Mouse (Mus musculus) small intestine, adult 2 months (tissue): ENCODE measurements around the gene Atp1b4. TPM values are rescaled to one million over a fixed set of nuclear protein-coding genes. Genes with fewer than 3 reads are reported as not detected.
"Not testable (repeated sequence)": the region's sequence is repeated elsewhere in the genome, so short reads cannot be mapped to it uniquely, and the experiment has no call there.

Experiments used
- H3K27ac ChIP-seq: fragments of 200-500 bp; 2 replicates; pipeline ENCODE4 v1.5.1; 2012; ENCODE audit warnings: low read depth, low read length, control low read depth, inconsistent platforms; ENCODE audit not compliant: insufficient read depth
- H3K27me3 ChIP-seq: fragments of 200-500 bp; 2 replicates; pipeline ENCODE4 v1.6.1; 2012; ENCODE audit warnings: mild to moderate bottlenecking, moderate library complexity, low read length, inconsistent platforms; ENCODE audit not compliant: control insufficient read depth, insufficient read depth
- H3K36me3 ChIP-seq: fragments of 200-500 bp; 2 replicates; pipeline ENCODE4 v1.6.1; 2012; ENCODE audit warnings: mild to moderate bottlenecking, low read length, control low read depth, inconsistent platforms; ENCODE audit not compliant: control insufficient read depth, insufficient read depth
- H3K4me1 ChIP-seq: fragments of 200-500 bp; 2 replicates; pipeline ENCODE4 v1.6.1; 2012; ENCODE audit warnings: low read length, inconsistent platforms, mixed read lengths; ENCODE audit not compliant: control insufficient read depth, insufficient read depth, insufficient read length
- H3K4me3 ChIP-seq: fragments of 200-500 bp; 2 replicates; pipeline ENCODE4 v1.5.1; 2012; ENCODE audit warnings: low read depth, mild to moderate bottlenecking, control low read depth, inconsistent platforms, low read length, moderate library complexity
- CTCF ChIP-seq: fragments of 200-500 bp; IDR thresholded peaks from 2 replicates; pipeline ENCODE4 v1.5.1; 2012; ENCODE audit warnings: low read depth, mild to moderate bottlenecking, control low read depth, inconsistent platforms, low read length, moderate library complexity, mixed read lengths; ENCODE audit not compliant: insufficient replicate concordance, insufficient read length; ENCODE audit errors: extremely low read depth
- POLR2A ChIP-seq: fragments of 200-500 bp; IDR thresholded peaks from 2 replicates; pipeline ENCODE4 v1.6.1; 2012; ENCODE audit warnings: low read depth, mild to moderate bottlenecking, control low read depth, inconsistent platforms, low read length, moderate library complexity
- WGBS: fragments of 180-500 bp; shearing (Covaris S2); methylation state at CpG from one replicate; pipeline ENCODE4 v1.1.7; 2018; 5-methylcytosine and 5-hydroxymethylcytosine counted together
- polyA plus RNA-seq: library from polyadenylated mRNA; depleted of rRNA; stranded (reverse); fragments of >200 nt; gene quantifications from 2 replicates; pipeline ENCODE4 v1.2.3, GENCODE M21; 2012; rRNA removed

Gene Atp1b4
- polyA plus RNA-seq, 1 experiment: not detected

DNA sequence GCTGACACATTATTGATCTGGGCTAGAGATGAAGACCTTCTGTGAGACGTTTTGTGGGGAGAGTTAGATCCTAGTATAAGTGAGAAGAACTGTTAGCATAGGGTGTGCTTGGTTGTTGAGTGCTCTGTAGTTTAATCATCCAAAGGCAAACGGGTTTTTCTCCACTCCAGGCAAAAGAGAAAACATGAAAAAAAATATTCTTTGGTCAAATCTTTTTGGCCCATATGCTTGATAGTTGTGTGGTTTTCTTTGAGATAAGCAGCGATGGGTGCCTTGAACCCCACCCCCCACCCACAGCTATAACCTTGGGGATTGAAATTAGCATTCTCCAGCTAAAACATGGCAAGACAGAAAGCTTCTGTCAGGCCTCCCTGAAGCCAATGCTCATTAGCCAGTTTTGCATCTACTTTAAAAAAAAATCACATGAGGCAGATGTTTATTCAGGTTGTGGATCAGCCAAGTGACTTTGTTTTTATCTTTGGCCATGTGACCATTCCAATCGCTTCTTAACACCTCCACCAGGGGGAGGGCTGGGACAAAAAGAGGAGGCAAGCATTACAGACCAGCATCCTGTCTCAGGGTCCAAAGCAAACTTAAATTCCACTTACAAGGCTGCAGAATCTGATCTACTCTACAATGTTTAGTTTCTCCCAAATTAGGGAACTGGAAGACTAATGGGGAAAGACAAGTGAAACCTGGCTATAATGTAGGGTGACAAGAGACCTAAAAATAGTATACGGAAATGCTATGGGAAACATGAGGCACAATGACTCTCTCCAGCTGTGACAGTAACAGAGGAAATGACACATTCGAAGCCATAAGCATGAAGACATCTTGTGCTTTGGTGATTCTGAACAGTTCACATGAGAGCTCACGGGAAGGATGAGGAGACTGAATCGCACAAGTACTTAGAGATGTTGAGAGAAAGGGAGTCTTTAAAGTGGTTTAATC, 18.6 kb downstream of the Atp1b4 start:
- Histone ChIP-seq H3K27ac (no peak overlapping the region), H3K36me3 (no peaks in the 10 kb centered on the region), H3K27me3 (no peaks in the 10 kb centered on the region), H3K4me1 (no peaks in the 10 kb centered on the region), H3K4me3 (no peak overlapping the region)
- WGBS: 46% methylated on average over 8 of the region's 8 CpGs
- TF ChIP-seq POLR2A (no peak), CTCF (no peak)

DNA sequence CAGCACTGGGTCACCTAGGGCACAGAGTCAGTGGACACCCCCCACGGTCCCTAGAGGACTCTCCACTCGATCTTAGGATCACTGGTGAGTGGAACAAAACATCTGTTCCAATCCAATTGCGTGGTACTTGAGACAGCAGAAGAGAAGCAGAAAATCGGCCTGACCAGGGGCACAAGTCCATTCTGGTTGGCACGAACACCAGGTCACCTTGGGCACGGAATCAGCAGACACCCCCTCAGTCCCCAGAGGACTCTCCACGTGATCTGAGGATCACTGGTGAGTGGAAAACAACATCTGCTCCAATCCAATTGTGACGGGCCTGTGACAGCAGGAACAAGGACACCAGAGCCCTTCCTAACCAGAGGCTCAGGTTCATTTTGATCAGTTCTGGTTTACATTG, 46.0 kb downstream of the Atp1b4 start:
- Histone ChIP-seq H3K4me1 (no peaks in the 10 kb centered on the region), H3K36me3 (no peaks in the 10 kb centered on the region), H3K4me3 (no peak overlapping the region), H3K27ac (no peak overlapping the region), H3K27me3 (no peaks in the 10 kb centered on the region)
- 68% methylated on average over 8 of the region's 8 CpGs for WGBS
- TF ChIP-seq POLR2A: no peak
- no peak for TF ChIP-seq CTCF

DNA sequence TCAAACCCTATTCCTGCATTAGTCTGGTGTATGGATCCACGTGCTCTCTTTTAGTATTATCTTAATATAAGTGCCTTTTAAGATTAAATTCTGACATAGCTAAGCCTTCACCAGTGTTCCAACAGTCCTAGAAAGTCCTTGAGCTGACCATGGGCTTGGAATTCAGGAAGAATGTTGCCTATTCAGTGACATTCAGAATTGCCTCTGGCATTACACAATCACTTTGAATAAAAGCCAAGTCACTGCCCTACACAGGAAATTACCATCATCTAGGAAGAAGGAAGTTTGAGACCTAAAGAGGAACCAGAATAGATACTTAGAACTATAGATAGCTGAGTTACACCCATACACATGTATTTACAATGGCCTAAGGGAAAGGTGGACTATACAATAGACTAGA, 48.6 kb downstream of the Atp1b4 start:
- not testable (repeated sequence) for H3K27me3 ChIP-seq, H3K4me1 ChIP-seq, H3K36me3 ChIP-seq, H3K27ac ChIP-seq, H3K4me3 ChIP-seq
- 33% methylated on average over 1 of the region's 1 CpGs for WGBS

GRCm38 (mm10) chrX:38373169-38373568, 57.2 kb downstream of the Atp1b4 start:
- not testable (repeated sequence) for H3K36me3 ChIP-seq, H3K4me3 ChIP-seq, H3K4me1 ChIP-seq, H3K27ac ChIP-seq, H3K27me3 ChIP-seq
- 85% methylated on average over 1 of the region's 1 CpGs for WGBS

Other genes starting within 250 kb of the Atp1b4 start
- not detected in 2 replicates for gene Rhox10, start 249.7 kb upstream of the Atp1b4 start, polyA plus RNA-seq
- not detected in 2 replicates for gene Rhox11, start 231.0 kb upstream of the Atp1b4 start, polyA plus RNA-seq
- not detected in 2 replicates for gene Rhox12, start 205.3 kb upstream of the Atp1b4 start, polyA plus RNA-seq
- gene Rhox13, start 195.0 kb upstream of the Atp1b4 start, polyA plus RNA-seq: not detected in 2 replicates
- gene Zbtb33, start 126.4 kb upstream of the Atp1b4 start, polyA plus RNA-seq: 0.88 and 1.4 TPM in 2 replicates
- gene Tmem255a, start 63.7 kb upstream of the Atp1b4 start, polyA plus RNA-seq: 0.13 and 0.47 TPM in 2 replicates
- gene Lamp2, start 140.3 kb downstream of the Atp1b4 start, polyA plus RNA-seq: 10.9 and 16.8 TPM in 2 replicates